Mouse (Mus musculus) kidney, embryonic 15.5 days (tissue): ENCODE data around the gene Usp49. TPM values are rescaled to one million over a fixed set of nuclear protein-coding genes. Genes with fewer than 3 reads are reported as not detected.

Experiments used
- ATAC-seq: fragments of 200-750 bp; cut with Nextera tagmentation; replicated peaks from 2 replicates; pipeline ENCODE4 v1.8.0; 2017; ENCODE audit warnings: moderate TSS enrichment; ENCODE audit not compliant: low FRiP score
- H3K27ac ChIP-seq: fragments of 300-500 bp; sonication (generic); 2 replicates; pipeline ENCODE4 v1.5.1; 2015; ENCODE audit warnings: mild to moderate bottlenecking, inconsistent platforms
- H3K27me3 ChIP-seq: fragments of 300-500 bp; sonication (generic); 2 replicates; pipeline ENCODE4 v1.6.1; 2015; ENCODE audit warnings: inconsistent platforms
- H3K36me3 ChIP-seq: fragments of 300-500 bp; sonication (generic); 2 replicates; pipeline ENCODE4 v1.6.1; 2015; ENCODE audit warnings: inconsistent platforms
- H3K4me1 ChIP-seq: fragments of 300-500 bp; sonication (generic); 2 replicates; pipeline ENCODE4 v1.6.1; 2015; ENCODE audit warnings: inconsistent platforms
- H3K4me2 ChIP-seq: fragments of 300-500 bp; sonication (generic); 2 replicates; pipeline ENCODE4 v1.6.1; 2015; ENCODE audit warnings: moderate library complexity, mild to moderate bottlenecking, inconsistent platforms
- H3K4me3 ChIP-seq: fragments of 300-500 bp; sonication (generic); replicated peaks from 2 replicates; pipeline ENCODE4 v1.5.1; 2015; ENCODE audit warnings: mild to moderate bottlenecking, inconsistent platforms
- H3K9ac ChIP-seq: fragments of 300-500 bp; sonication (generic); 2 replicates; pipeline ENCODE4 v1.6.1; 2015; ENCODE audit warnings: mild to moderate bottlenecking, inconsistent platforms
- H3K9me3 ChIP-seq: fragments of 300-500 bp; sonication (generic); replicated peaks from 2 replicates; pipeline ENCODE4 v1.6.1; 2016; ENCODE audit warnings: inconsistent platforms
- WGBS: fragments of 180-500 bp; shearing (Covaris S2); methylation state at CpG from one replicate; pipeline ENCODE4 v1.1.7; 2015; ENCODE audit warnings: mixed read lengths; 5-methylcytosine and 5-hydroxymethylcytosine counted together
- polyA plus RNA-seq: library from polyadenylated mRNA; unstranded; fragments of >200 nt; fragmentation: Nextera tagmentation; extraction: Ambion mirVana; gene quantifications from 2 replicates; pipeline ENCODE4 v1.2.1, GENCODE M21; 2015

The Usp49 gene
- polyA plus RNA-seq, result 4.6 and 5.0 TPM in 2 replicates

DNA sequence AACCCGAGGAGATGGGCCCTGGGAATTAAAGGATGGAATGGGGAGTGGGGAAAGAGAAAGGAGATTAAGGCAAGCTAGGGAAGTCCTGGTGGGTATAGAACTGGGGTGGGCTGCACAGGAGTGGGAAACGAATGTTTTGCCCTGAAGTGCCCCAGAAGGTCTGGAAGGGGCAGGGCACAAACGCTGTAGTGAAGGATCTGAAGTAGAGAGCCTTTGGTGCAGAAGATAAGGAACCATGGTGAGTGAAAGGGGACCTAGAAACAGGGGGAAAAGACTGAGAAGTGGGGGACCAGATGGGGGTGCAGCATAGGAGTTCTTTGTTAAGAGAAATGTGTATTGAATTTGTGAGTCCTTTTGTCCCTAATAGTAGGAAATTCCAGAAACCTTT, at the start of gene Usp49:
Gene Usp49 (plus strand): TSS at position 13 of the 388 bp plus-strand sequence.
- no peak for ATAC-seq
- H3K27me3 ChIP-seq, result no peaks in the 10 kb centered on the region
- H3K27ac ChIP-seq, result peak within 1 kb of the TSS; percentile 96
- H3K36me3 ChIP-seq, result peaks cover 22% of the 10 kb centered on the region
- H3K9me3 ChIP-seq, result no peaks in the 10 kb centered on the region
- H3K4me2 ChIP-seq, result peak within 1 kb of the TSS; percentile 92
- peaks cover 34% of the 10 kb centered on the region for H3K4me1 ChIP-seq
- H3K4me3 ChIP-seq, result peak within 1 kb of the TSS; percentile 83
- H3K9ac ChIP-seq, result peak within 1 kb of the TSS; percentile 76
- WGBS, result 0% methylated on average over 3 of the region's 3 CpGs

DNA sequence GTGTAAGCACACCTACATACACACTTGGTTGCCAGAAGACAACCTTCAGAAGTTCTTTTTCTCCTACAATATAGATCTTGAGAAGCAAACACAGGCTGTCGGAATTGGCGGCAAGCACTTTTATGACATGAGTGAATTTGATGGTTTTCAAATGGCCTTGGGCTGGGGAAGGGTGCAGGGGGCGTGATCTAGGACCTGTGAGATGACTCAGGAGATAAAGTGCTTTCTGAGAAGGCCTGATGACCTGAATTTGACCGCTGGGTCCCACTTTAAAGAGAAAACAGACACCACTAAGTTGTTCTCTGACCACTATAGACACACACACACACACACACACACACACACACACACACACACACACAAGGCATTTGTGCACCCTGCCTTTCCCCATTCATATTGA, 49.5 kb upstream of the Usp49 start:
- Histone ChIP-seq H3K27ac (no peak overlapping the region), H3K4me3 (no peak overlapping the region), H3K9me3 (no peaks in the 10 kb centered on the region), H3K4me1 (no peaks in the 10 kb centered on the region), H3K4me2 (no peak overlapping the region), H3K27me3 (no peaks in the 10 kb centered on the region), H3K9ac (no peak overlapping the region), H3K36me3 (no peaks in the 10 kb centered on the region)
- no peak for ATAC-seq
- WGBS, result 77% methylated on average over 4 of the region's 4 CpGs

DNA sequence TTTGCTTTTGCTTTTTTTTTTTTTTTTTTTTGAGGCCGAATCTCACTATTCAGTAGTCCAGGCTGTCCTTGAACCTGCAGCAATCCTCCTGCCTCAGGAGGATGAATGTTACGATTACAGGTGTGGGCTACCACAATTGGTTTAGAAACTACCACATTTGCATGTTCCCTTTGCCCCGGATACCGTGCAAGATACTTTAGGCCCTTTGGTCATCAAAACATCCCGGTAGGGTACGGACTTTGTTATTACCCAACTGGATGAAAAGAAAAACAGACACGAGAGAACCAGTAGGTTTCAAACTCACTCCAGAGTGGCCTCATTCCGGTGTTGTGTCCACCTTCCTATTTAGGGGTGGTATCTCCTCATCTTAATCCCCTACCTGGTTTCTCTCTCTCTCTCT, 42.0 kb upstream of the Usp49 start:
- WGBS, result 66% methylated on average over 8 of the region's 8 CpGs
- H3K27me3 ChIP-seq, result no peaks in the 10 kb centered on the region

DNA sequence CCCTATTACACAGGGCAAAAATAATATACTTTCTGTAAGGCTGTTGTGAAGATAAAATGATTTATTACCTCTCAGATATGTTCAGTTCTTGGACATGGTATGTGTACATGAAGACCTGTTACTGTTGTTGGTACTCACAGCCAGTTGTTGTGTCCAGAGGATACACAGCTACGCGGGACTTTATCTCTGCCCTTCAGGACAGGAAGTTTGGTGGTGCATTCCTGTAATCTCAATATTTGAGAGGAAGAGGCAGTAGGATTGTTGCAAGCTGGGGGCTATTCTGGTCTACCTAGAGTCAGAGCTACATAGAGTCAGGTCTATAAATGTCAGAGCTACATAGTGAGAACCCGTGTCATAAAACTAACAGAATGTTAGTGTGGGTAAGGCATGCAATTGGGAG, 39.4 kb upstream of the Usp49 start:
- Histone ChIP-seq H3K9me3 (no peaks in the 10 kb centered on the region), H3K4me1 (peaks cover 23% of the 10 kb centered on the region), H3K4me2 (no peak overlapping the region), H3K27me3 (no peaks in the 10 kb centered on the region), H3K36me3 (no peaks in the 10 kb centered on the region), H3K4me3 (no peak overlapping the region), H3K27ac (no peak overlapping the region), H3K9ac (no peak overlapping the region)
- WGBS, result 85% methylated on average over 3 of the region's 3 CpGs
- ATAC-seq, result no peak

More for the DNA sequence above, 42.0 kb upstream of the Usp49 start:
- Histone ChIP-seq H3K36me3 (no peaks in the 10 kb centered on the region), H3K27ac (no peak overlapping the region), H3K9ac (no peak overlapping the region), H3K9me3 (no peaks in the 10 kb centered on the region), H3K4me1 (peaks cover 9% of the 10 kb centered on the region; the same call in 1 of the 2 replicates), H3K4me3 (no peak overlapping the region), H3K4me2 (no peak overlapping the region)
- no peak for ATAC-seq

DNA sequence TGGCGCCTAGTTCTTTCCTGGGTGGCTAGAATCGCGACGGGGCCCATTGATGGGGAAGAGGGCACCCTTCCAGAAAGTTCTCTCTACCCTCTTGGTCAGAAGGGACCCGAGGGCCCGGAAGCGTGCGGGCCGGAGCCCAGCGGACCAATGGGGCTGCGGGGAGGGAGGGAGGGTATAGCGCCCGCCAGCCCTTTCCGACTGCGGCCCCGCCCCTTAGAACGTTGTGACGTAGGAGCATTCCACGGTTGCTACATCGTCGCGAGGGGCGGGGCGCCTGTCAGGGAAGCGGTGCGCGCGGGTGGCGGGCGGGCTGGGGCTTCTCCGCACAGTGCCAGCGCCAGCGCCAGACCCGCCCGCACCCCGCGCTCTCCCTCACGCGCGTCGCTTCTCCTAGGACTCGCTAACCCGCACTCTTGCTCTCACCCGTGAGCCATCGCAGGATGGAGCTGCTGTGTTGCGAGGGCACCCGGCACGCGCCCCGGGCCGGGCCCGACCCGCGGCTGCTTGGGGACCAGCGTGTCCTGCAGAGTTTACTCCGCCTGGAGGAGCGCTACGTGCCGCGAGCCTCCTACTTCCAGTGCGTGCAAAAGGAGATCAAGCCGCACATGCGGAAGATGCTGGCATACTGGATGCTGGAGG, 37.2 kb upstream of the Usp49 start:
- H3K9ac ChIP-seq, result peak overlapping the region; percentile 91
- no peaks in the 10 kb centered on the region for H3K9me3 ChIP-seq
- H3K27me3 ChIP-seq, result no peaks in the 10 kb centered on the region
- H3K4me2 ChIP-seq, result peak overlapping the region; percentile 86
- peaks cover 17% of the 10 kb centered on the region for H3K36me3 ChIP-seq
- peaks cover 45% of the 10 kb centered on the region for H3K4me1 ChIP-seq
- peak overlapping the region; percentile 93 for H3K4me3 ChIP-seq
- peak overlapping the region; percentile 98 for H3K27ac ChIP-seq
- peak; percentile 80 for ATAC-seq
- WGBS, result under 1% methylated on average over 62 of the region's 63 CpGs

DNA sequence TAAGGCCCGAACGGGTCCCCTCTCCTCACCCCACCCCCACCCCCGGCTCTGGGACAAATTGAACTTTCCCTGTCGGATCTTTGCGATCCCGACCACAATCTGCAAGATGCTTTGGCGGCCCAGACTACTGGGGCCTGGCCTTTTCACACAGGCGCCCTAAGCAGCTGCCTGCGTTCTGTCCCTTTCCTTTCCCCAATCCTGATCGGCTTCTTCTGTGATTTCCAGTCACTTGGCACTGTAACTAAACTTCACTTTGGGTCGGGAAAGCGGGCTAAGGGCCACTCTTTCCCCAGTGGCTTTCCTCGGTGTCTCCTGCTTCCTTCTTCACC, 36.7 kb upstream of the Usp49 start:
- Histone ChIP-seq H3K9ac (peak overlapping the region; percentile 91), H3K9me3 (no peaks in the 10 kb centered on the region), H3K36me3 (peaks cover 21% of the 10 kb centered on the region), H3K4me2 (peak overlapping the region; percentile 86), H3K27ac (peak overlapping the region; percentile 98), H3K4me3 (peak overlapping the region; percentile 93), H3K27me3 (no peaks in the 10 kb centered on the region), H3K4me1 (peaks cover 45% of the 10 kb centered on the region)
- under 1% methylated on average over 13 of the region's 13 CpGs for whole genome bisulfite sequencing
- no peak for ATAC-seq

DNA sequence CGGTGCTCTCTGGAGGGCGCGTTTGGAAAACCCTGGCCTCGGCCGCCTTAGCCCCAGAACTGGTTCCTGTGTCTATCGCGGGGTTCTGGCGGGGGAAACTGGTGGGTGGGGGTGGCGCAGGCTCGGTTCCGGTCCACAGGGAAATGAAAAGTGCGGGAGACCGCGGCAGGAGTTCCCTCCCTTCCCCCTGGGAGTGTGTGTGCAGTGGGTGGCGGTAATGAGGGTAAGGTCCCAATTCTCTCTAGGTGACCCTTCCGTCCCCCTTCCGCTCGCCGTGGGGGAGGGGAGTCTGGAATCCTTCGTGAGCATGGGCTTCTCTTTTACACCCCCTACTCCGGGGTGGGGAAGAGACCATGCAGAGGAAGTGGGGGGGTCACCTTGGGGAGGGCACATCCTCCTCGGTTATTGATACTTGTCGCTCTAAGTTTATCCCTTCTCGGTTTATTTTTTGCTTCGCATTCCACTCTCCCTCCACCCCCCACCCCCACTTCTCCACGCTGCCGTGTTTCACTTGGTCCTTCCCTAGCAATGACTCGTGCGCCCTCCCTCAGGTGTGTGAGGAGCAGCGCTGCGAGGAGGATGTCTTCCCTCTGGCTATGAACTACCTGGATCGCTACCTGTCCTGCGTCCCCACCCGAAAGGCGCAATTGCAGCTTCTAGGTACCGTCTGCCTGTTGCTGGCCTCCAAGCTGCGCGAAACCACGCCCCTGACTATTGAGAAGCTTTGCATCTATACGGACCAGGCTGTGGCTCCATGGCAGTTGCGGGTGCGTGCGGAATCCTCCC, 36.1 kb upstream of the Usp49 start:
- no peak; the same call in 1 of the 2 replicates for ATAC-seq
- under 1% methylated on average over 43 of the region's 43 CpGs for WGBS
- Histone ChIP-seq H3K27ac (peak overlapping the region; percentile 98), H3K4me1 (peaks cover 47% of the 10 kb centered on the region), H3K9me3 (no peaks in the 10 kb centered on the region), H3K9ac (peak overlapping the region; percentile 91), H3K4me2 (peak overlapping the region; percentile 86), H3K4me3 (peak overlapping the region; percentile 93), H3K27me3 (no peaks in the 10 kb centered on the region), H3K36me3 (peaks cover 27% of the 10 kb centered on the region)

DNA sequence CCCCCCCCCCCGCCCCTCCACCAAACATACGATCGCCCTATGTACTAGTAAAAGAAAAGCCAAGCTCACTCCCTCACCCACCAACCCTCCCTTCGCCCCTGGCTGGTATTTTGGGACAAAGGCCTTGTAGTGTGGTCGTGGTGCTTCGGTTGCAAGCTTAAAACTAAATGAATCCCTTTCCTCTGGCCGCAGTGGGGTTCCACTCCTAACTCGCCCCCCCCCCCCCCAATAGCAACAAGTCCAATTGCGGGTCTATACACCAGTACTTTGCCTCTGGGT, 35.6 kb upstream of the Usp49 start:
- ATAC-seq, result no peak
- Histone ChIP-seq H3K9me3 (no peaks in the 10 kb centered on the region), H3K4me2 (peak overlapping the region; percentile 86), H3K27ac (peak overlapping the region; percentile 98), H3K4me3 (peak overlapping the region; percentile 93), H3K4me1 (peaks cover 52% of the 10 kb centered on the region), H3K36me3 (peaks cover 32% of the 10 kb centered on the region), H3K27me3 (no peaks in the 10 kb centered on the region), H3K9ac (peak overlapping the region; percentile 91)
- 0% methylated on average over 8 of the region's 9 CpGs for WGBS

DNA sequence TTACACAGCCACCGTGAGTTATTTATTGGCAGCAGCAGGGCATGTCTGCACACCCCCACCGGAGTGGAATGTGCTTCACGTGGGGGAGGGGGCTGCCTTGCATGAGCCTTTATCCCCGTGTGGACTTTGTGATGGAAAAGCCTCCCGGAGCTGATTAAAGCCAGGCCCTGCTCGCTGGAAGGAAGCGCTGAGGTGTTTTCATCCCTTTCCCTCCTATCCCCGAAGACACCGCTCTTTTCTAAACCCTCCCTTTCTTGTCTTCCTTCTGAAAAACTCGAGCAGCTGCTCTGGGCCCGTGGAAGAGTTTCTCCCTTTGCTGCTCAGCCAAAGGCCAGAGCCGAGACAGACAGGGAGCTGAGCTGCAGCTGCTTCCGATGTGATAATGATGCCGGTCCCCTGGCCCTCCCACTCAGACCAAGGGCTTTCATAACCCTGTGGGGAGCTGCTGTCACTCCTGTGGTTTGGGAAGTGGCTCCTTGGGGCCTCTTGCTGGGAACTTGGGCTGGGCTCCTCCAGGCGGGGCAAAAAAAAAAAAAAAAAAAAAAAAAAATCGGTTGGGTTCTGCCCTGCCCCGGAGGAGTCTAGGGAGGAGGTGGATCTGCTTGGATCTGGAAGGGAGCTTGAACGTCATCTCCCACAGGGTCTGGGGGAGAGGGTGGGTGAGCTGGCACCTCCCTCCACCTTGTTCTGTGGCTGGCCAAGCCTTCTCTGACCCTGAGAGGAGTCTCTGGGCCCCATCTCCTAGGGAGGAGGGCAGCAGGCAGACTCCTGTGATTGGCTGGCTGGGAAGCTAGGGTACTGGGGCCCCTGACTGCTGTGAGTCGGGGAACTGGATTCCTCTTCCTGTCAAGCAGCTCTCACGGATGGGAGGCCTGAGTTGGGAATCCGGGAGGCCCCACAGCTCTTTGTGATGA, 35.0 kb upstream of the Usp49 start:
- peaks cover 38% of the 10 kb centered on the region for H3K36me3 ChIP-seq
- H3K27me3 ChIP-seq, result no peaks in the 10 kb centered on the region
- peak overlapping the region; percentile 98 for H3K27ac ChIP-seq
- H3K9me3 ChIP-seq, result no peaks in the 10 kb centered on the region
- peak overlapping the region; percentile 93 for H3K4me3 ChIP-seq
- H3K9ac ChIP-seq, result peak overlapping the region; percentile 91
- peaks cover 58% of the 10 kb centered on the region for H3K4me1 ChIP-seq
- whole genome bisulfite sequencing, result under 1% methylated on average over 21 of the region's 21 CpGs
- peak; percentile 75 for ATAC-seq
- H3K4me2 ChIP-seq, result peak overlapping the region; percentile 86

DNA sequence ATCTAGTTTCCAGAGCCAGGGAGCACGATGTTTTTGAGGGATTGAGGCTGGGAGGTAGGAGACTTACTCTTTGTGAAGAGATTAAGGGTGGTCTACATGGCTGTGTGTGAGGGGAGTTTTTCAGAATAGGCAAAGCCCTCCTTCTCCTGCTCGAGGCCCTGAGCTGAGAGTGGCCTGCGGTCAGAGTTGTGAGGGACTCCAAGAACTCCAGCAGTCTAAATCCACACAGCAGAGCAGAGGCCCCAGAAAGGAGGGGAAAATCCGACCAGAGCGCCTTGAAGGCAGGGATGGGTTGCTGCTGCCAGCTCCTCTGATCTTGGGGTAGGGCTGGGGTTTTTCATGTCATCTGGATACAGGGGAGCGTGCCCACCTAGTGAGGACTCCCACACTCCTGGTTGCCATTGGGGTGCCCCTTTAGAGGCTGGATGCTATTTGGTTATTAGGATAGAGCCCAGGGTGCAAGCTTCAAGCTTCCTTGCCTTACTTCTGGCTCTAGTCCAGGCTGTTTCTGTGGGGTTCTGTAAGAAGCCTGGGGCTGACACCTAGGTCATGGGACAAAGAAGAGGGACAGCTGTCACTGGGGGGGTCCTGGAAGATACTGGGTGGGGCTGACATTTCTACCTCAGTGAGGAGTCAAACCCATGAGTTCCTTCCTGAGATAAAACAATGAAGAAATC, 34.2 kb upstream of the Usp49 start:
- Histone ChIP-seq H3K36me3 (peaks cover 46% of the 10 kb centered on the region), H3K27ac (peak overlapping the region; percentile 98), H3K4me2 (peak overlapping the region; percentile 86), H3K9me3 (no peaks in the 10 kb centered on the region), H3K4me1 (peaks cover 58% of the 10 kb centered on the region), H3K9ac (peak overlapping the region; percentile 91), H3K4me3 (peak overlapping the region; percentile 93), H3K27me3 (no peaks in the 10 kb centered on the region)
- 23% methylated on average over 6 of the region's 6 CpGs for WGBS
- no peak for ATAC-seq

DNA sequence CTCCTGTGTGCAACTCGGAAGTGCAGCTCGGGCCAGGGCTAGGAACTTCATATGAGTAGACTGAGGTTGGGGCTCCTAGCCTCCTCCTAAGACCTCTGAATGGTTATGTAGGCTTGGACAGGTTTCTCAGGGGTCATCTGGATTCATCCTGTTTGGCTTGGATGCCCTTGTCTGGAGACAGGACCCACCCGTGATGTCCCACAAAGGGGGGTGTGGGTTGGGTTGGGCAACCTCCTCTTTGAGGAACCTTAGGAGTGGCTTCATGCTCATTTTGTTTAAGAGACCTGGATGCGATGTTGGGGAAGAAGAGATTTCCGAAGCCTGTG, 33.7 kb upstream of the Usp49 start:
- H3K9me3 ChIP-seq, result no peaks in the 10 kb centered on the region
- H3K36me3 ChIP-seq, result peaks cover 51% of the 10 kb centered on the region
- no peak for ATAC-seq
- 62% methylated on average over 5 of the region's 5 CpGs for WGBS
- H3K9ac ChIP-seq, result peak overlapping the region; percentile 91
- H3K4me1 ChIP-seq, result peaks cover 58% of the 10 kb centered on the region
- H3K4me2 ChIP-seq, result peak overlapping the region; percentile 86
- no peaks in the 10 kb centered on the region for H3K27me3 ChIP-seq
- H3K27ac ChIP-seq, result peak overlapping the region; percentile 98
- H3K4me3 ChIP-seq, result peak overlapping the region; percentile 93
